Mouse (Mus musculus) CH12.LX (cell line): ENCODE measurements around the gene Ccdc50. TPM values are rescaled to one million over a fixed set of nuclear protein-coding genes. Genes with fewer than 3 reads are reported as not detected.

Experiments
- DNase-seq: peaks from one replicate; pipeline ENCODE4 v3.0.0-alpha.2; 2013; ENCODE audit errors: extremely low read depth
- H3K27ac ChIP-seq: 2 replicates; pipeline ENCODE4 v1.5.1; 2012; ENCODE audit warnings: low read depth, mild to moderate bottlenecking, control low read depth, moderate library complexity; ENCODE audit not compliant: insufficient read depth
- H3K27me3 ChIP-seq: replicated peaks from 2 replicates; pipeline ENCODE3; 2012; ENCODE audit warnings: inconsistent platforms
- H3K36me3 ChIP-seq, 2 experiments: replicated peaks in 1 of 2; 2 replicates each; pipeline versions ENCODE3 to v1.6.1; 2012; ENCODE audit warnings: inconsistent platforms in 1 of 2, low read length in 1 of 2, mild to moderate bottlenecking in 1 of 2, mixed read lengths in 1 of 2, moderate library complexity in 1 of 2; ENCODE audit not compliant: control insufficient read depth in 1 of 2, insufficient read depth in 1 of 2
- H3K4me1 ChIP-seq, 2 experiments: 2 replicates each; pipeline ENCODE4 v1.6.1; 2012; ENCODE audit warnings: inconsistent platforms in 1 of 2, moderate library complexity in 1 of 2; ENCODE audit not compliant: insufficient read depth in 2 of 2, control insufficient read depth in 1 of 2
- H3K4me2 ChIP-seq: 2 replicates; pipeline ENCODE4 v1.6.1; 2012; ENCODE audit warnings: low read depth, mild to moderate bottlenecking, control low read depth; ENCODE audit not compliant: poor library complexity, insufficient read depth, severe bottlenecking
- H3K4me3 ChIP-seq, 3 experiments: fragments of 150-350 bp in 1 of 3; sonication (generic) in 1 of 3; replicated peaks in 1 of 3; 2 replicates each; pipeline versions ENCODE3 to v1.5.1; 2011 to 2012; ENCODE audit warnings: low read depth in 2 of 3, low read length in 2 of 3, mild to moderate bottlenecking in 2 of 3, moderate library complexity in 2 of 3, control low read depth in 1 of 3, improper control_type of control experiment in 1 of 3, inconsistent platforms in 1 of 3, mixed read lengths in 1 of 3; ENCODE audit not compliant: poor library complexity in 1 of 3
- H3K79me2 ChIP-seq: replicated peaks from 2 replicates; pipeline ENCODE4 v1.6.1; 2012; ENCODE audit warnings: mild to moderate bottlenecking, moderate library complexity; ENCODE audit not compliant: control insufficient read depth, poor library complexity, insufficient read depth, severe bottlenecking; ENCODE audit errors: extremely low read depth
- H3K9ac ChIP-seq: 2 replicates; pipeline ENCODE4 v1.6.1; 2012; ENCODE audit warnings: low read depth, mild to moderate bottlenecking, control low read depth, moderate library complexity; ENCODE audit not compliant: insufficient read depth
- H3K9me3 ChIP-seq: replicated peaks from 2 replicates; pipeline ENCODE3; 2012; ENCODE audit warnings: low read length, inconsistent platforms, mixed read lengths
- BHLHE40 ChIP-seq: IDR thresholded peaks from 2 replicates; pipeline ENCODE4 v1.6.1; 2011; ENCODE audit warnings: mild to moderate bottlenecking, low read depth, low read length, improper control_type of control experiment
- CHD1 ChIP-seq: IDR thresholded peaks from 2 replicates; pipeline ENCODE4 v1.6.1; 2012; ENCODE audit warnings: low read depth, low read length, improper control_type of control experiment, inconsistent platforms
- CHD2 ChIP-seq: IDR thresholded peaks from 2 replicates; pipeline ENCODE4 v1.6.1; 2011; ENCODE audit warnings: low read length, improper control_type of control experiment
- CTCF ChIP-seq, 2 experiments: IDR thresholded peaks in 1 of 2; conservative IDR thresholded peaks in 1 of 2; 2 replicates each; pipeline ENCODE4 v1.5.1; 2011 to 2012; ENCODE audit warnings: low read depth in 2 of 2, low read length in 2 of 2, improper control_type of control experiment in 1 of 2, inconsistent platforms in 1 of 2, mild to moderate bottlenecking in 1 of 2, moderate library complexity in 1 of 2
- E2F4 ChIP-seq: IDR thresholded peaks from 2 replicates; pipeline ENCODE4 v1.6.1; 2011; ENCODE audit warnings: low read depth, low read length, improper control_type of control experiment; ENCODE audit not compliant: insufficient replicate concordance
- ELF1 ChIP-seq: IDR thresholded peaks from 2 replicates; pipeline ENCODE4 v1.6.1; 2014; ENCODE audit warnings: low read depth, mild to moderate bottlenecking, inconsistent platforms, low read length, improper control_type of control experiment
- EP300 ChIP-seq: IDR thresholded peaks from 2 replicates; pipeline ENCODE4 v1.6.1; 2011; ENCODE audit warnings: low read length, improper control_type of control experiment
- ETS1 ChIP-seq: conservative IDR thresholded peaks from 2 replicates; pipeline ENCODE4 v1.6.1; 2012; ENCODE audit warnings: low read depth, mild to moderate bottlenecking, inconsistent platforms, low read length, improper control_type of control experiment, moderate library complexity
- GABPA ChIP-seq: IDR thresholded peaks from 2 replicates; pipeline ENCODE4 v1.6.1; 2012; ENCODE audit warnings: low read depth, low read length, improper control_type of control experiment, inconsistent platforms; ENCODE audit not compliant: insufficient replicate concordance
- IRF4 ChIP-seq: IDR thresholded peaks from 2 replicates; pipeline ENCODE4 v1.6.1; 2014; ENCODE audit warnings: low read depth, mild to moderate bottlenecking, inconsistent platforms, low read length, improper control_type of control experiment
- JUN ChIP-seq: IDR thresholded peaks from 2 replicates; pipeline ENCODE4 v1.6.1; 2011; ENCODE audit warnings: low read depth, mild to moderate bottlenecking, low read length, improper control_type of control experiment, moderate library complexity; ENCODE audit not compliant: insufficient read depth
- JUND ChIP-seq: conservative IDR thresholded peaks from 2 replicates; pipeline ENCODE4 v1.6.1; 2011; ENCODE audit warnings: low read depth, low read length, improper control_type of control experiment
- KAT2A ChIP-seq: IDR thresholded peaks from 2 replicates; pipeline ENCODE4 v1.6.1; 2012; ENCODE audit warnings: low read length, improper control_type of control experiment, inconsistent platforms; ENCODE audit not compliant: insufficient replicate concordance
- MAX ChIP-seq: IDR thresholded peaks from 2 replicates; pipeline ENCODE4 v1.6.1; 2011; ENCODE audit warnings: low read length, improper control_type of control experiment
- MEF2A ChIP-seq: IDR thresholded peaks from 2 replicates; pipeline ENCODE4 v1.6.1; 2014; ENCODE audit warnings: low read depth, mild to moderate bottlenecking, inconsistent platforms, low read length, improper control_type of control experiment, borderline replicate concordance
- MXI1 ChIP-seq: IDR thresholded peaks from 2 replicates; pipeline ENCODE4 v1.6.1; 2011; ENCODE audit warnings: mild to moderate bottlenecking, low read depth, low read length, improper control_type of control experiment
- MYC ChIP-seq: IDR thresholded peaks from 2 replicates; pipeline ENCODE4 v1.6.1; 2011; ENCODE audit warnings: low read depth, mild to moderate bottlenecking, improper control_type of control experiment, low read length
- NELFE ChIP-seq: IDR thresholded peaks from 2 replicates; pipeline ENCODE4 v1.6.1; 2011; ENCODE audit warnings: low read depth, low read length, improper control_type of control experiment
- NRF1 ChIP-seq: IDR thresholded peaks from 2 replicates; pipeline ENCODE4 v1.6.1; 2014; ENCODE audit warnings: low read depth, mild to moderate bottlenecking, inconsistent platforms, low read length, improper control_type of control experiment, moderate library complexity
- PAX5 ChIP-seq: IDR thresholded peaks from 2 replicates; pipeline ENCODE4 v1.6.1; 2012; ENCODE audit warnings: low read length, inconsistent platforms, mixed read lengths
- POLR2A ChIP-seq: IDR thresholded peaks from 2 replicates; pipeline ENCODE4 v1.6.1; 2011; ENCODE audit warnings: low read depth, mild to moderate bottlenecking, improper control_type of control experiment, low read length
- POLR2AphosphoS2 ChIP-seq: IDR thresholded peaks from 2 replicates; pipeline ENCODE4 v1.6.1; 2011; ENCODE audit warnings: low read depth, low read length, improper control_type of control experiment
- RCOR1 ChIP-seq: conservative IDR thresholded peaks from 2 replicates; pipeline ENCODE4 v1.6.1; 2012; ENCODE audit warnings: low read depth, mild to moderate bottlenecking, inconsistent platforms, low read length, improper control_type of control experiment
- SIN3A ChIP-seq: IDR thresholded peaks from 2 replicates; pipeline ENCODE4 v1.6.1; 2012; ENCODE audit warnings: low read length, improper control_type of control experiment, inconsistent platforms
- TBP ChIP-seq: conservative IDR thresholded peaks from 2 replicates; pipeline ENCODE4 v1.6.1; 2011; ENCODE audit warnings: low read depth, low read length, improper control_type of control experiment
- TCF12 ChIP-seq: IDR thresholded peaks from 2 replicates; pipeline ENCODE4 v1.6.1; 2014; ENCODE audit warnings: low read depth, mild to moderate bottlenecking, inconsistent platforms, low read length, improper control_type of control experiment
- UBTF ChIP-seq: IDR thresholded peaks from 2 replicates; pipeline ENCODE4 v1.6.1; 2012; ENCODE audit warnings: low read depth, mild to moderate bottlenecking, inconsistent platforms, low read length, improper control_type of control experiment, moderate library complexity
- USF1 ChIP-seq: IDR thresholded peaks from 2 replicates; pipeline ENCODE4 v1.6.1; 2014; ENCODE audit warnings: low read depth, mild to moderate bottlenecking, inconsistent platforms, low read length, improper control_type of control experiment
- ZC3H11A ChIP-seq: IDR thresholded peaks from 2 replicates; pipeline ENCODE4 v1.6.1; 2012; ENCODE audit warnings: low read depth, mild to moderate bottlenecking, inconsistent platforms, low read length, improper control_type of control experiment
- ZKSCAN1 ChIP-seq: IDR thresholded peaks from 2 replicates; pipeline ENCODE4 v1.6.1; 2012; ENCODE audit warnings: low read depth, inconsistent platforms, low read length, improper control_type of control experiment, borderline replicate concordance
- dilution Hi-C: fragments of 300-500 bp; cut with MboI; formaldehyde crosslinking; loops from 2 replicates; pipeline ENCODE4 v1.14.3; 2020; ENCODE audit warnings: low sequenced_read_pairs; ENCODE audit not compliant: extremely low pct_unique_long_range_greater_than_20kb, extremely low pct_ligation_motif_present
- in situ Hi-C: fragments of 300-500 bp; cut with MboI; formaldehyde crosslinking; loops from 3 replicates; pipeline ENCODE4 v1.14.3; 2019; ENCODE audit warnings: low sequenced_read_pairs, low pct_ligation_motif_present, low pct_unique_long_range_greater_than_20kb, mixed read lengths
- polyA plus RNA-seq: library from polyadenylated mRNA; unstranded; fragments of >175 nt; gene quantifications from 2 replicates; pipeline ENCODE4 v1.2.1, GENCODE M21; 2012; ENCODE audit warnings: low read depth; ENCODE audit not compliant: insufficient read length
- total RNA-seq, 2 experiments: library from RNA; depleted of rRNA; stranded (reverse); fragments of 300-350 nt in 1 of 2; fragments of >200 nt in 1 of 2; gene quantifications; 2 replicates each; pipeline ENCODE4 v1.2.3; 2012 to 2014

Gene Ccdc50
- total and polyA plus RNA-seq, 3 experiments, result 203 to 261 (median 243) TPM

GRCm38 (mm10) chr16:27385649-27386048, 3.0 kb upstream of the Ccdc50 start:
- dilution Hi-C loops, result no loop called here
- H3K4me1 ChIP-seq, result peaks cover 18 to 51% of the 10 kb centered on the region in 2 experiments
- TF ChIP-seq ETS1, result no peak
- no peak for TF ChIP-seq EP300
- no peak for TF ChIP-seq POLR2AphosphoS2
- TF ChIP-seq NRF1, result no peak

GRCm38 (mm10) chr16:27386850-27387407, 1.7 kb upstream of the Ccdc50 start:
- in situ Hi-C loops, result loop anchor here (5.0 kb wide), 1 partner anchor 40 kb away; no protein-coding TSS in a partner anchor
- dilution Hi-C loops, result no loop called here
- TF ChIP-seq CHD2 (peak; percentile 51; the same call in 1 of the 2 replicates), MAX (peak; percentile 44; the same call in 1 of the 2 replicates), POLR2A (no peak), TBP (no peak), BHLHE40 (no peak; the same call in 1 of the 2 replicates), ZC3H11A (no peak), CTCF (conservative IDR thresholded peaks at IDR 0.05 in 1 of 2, IDR thresholded peaks at IDR 0.05 in 1 of 2; ENCODE audit: low read depth in 2 of 2, low read length in 2 of 2) (no peak), ELF1 (no peak), TCF12 (0 out of 2 replicates have a peak, but pooled peaks have one; percentile 16), USF1 (no peak), GABPA (no peak), KAT2A (no peak), IRF4 (peak; percentile 78), ETS1 (peak; percentile 51), ZKSCAN1 (no peak), E2F4 (no peak), JUN (peak; percentile 20; the same call in 1 of the 2 replicates), EP300 (peak; percentile 62; the same call in 1 of the 2 replicates), JUND (peak; percentile 60; the same call in 1 of the 2 replicates), MYC (peak; percentile 82; the same call in 1 of the 2 replicates), POLR2AphosphoS2 (no peak), CHD1 (peak; percentile 96), SIN3A (no peak; the same call in 1 of the 2 replicates), MXI1 (peak; percentile 28; the same call in 1 of the 2 replicates), RCOR1 (0 out of 2 replicates have a peak, but pooled peaks have one; percentile 23), NELFE (no peak; the same call in 1 of the 2 replicates), PAX5 (no peak), NRF1 (no peak), UBTF (no peak), MEF2A (peak; percentile 50; the same call in 1 of the 2 replicates)

More at GRCm38 (mm10) chr16:27385649-27386048, 3.0 kb upstream of the Ccdc50 start:
- Histone ChIP-seq H3K27me3 (no peaks in the 10 kb centered on the region), H3K9me3 (no peaks in the 10 kb centered on the region), H3K27ac (no peak overlapping the region), H3K4me2 (peak overlapping the region; percentile 4; the same call in 1 of the 2 replicates), H3K4me3 (no peak overlapping the region), H3K36me3 (no peaks in the 10 kb centered on the region), H3K9ac (peak overlapping the region; percentile 99), H3K79me2 (peaks cover 18% of the 10 kb centered on the region)
- no peak for DNase-seq
- in situ Hi-C loops, result loop anchor here (5.0 kb wide), 1 partner anchor 38 kb away; no protein-coding TSS in a partner anchor

More at GRCm38 (mm10) chr16:27386850-27387407, 1.7 kb upstream of the Ccdc50 start:
- Histone ChIP-seq H3K9me3 (no peaks in the 10 kb centered on the region), H3K9ac (peak overlapping the region; percentile 99), H3K27ac (peak overlapping the region; percentile 80; the same call in 1 of the 2 replicates), H3K4me1 (peaks cover 18 to 50% of the 10 kb centered on the region in 2 experiments), H3K4me3 (no peak overlapping the region), H3K4me2 (peak overlapping the region; percentile 99), H3K36me3 (peaks cover 0 to 2% of the 10 kb centered on the region in 2 experiments), H3K27me3 (no peaks in the 10 kb centered on the region), H3K79me2 (peaks cover 30% of the 10 kb centered on the region)
- peak; percentile 47 for DNase-seq
